Mouse (Mus musculus) kidney, embryonic 14.5 days (tissue): ENCODE results near the gene Hexim2. TPM values are rescaled to one million over a fixed set of nuclear protein-coding genes. Genes with fewer than 3 reads are reported as not detected.

Experiments
- ATAC-seq: fragments of 200-750 bp; cut with Nextera tagmentation; 2 replicates; pipeline ENCODE4 v1.8.0; 2017; ENCODE audit warnings: moderate number of reproducible peaks, mild to moderate bottlenecking, moderate TSS enrichment, moderate library complexity; ENCODE audit not compliant: low FRiP score, low TSS enrichment
- H3K27ac ChIP-seq: fragments of 300-500 bp; sonication (generic); 2 replicates; pipeline ENCODE4 v1.5.1; 2014; ENCODE audit warnings: low read depth, mild to moderate bottlenecking, low read length, moderate library complexity, mixed read lengths
- H3K27me3 ChIP-seq: fragments of 300-500 bp; sonication (generic); 2 replicates; pipeline ENCODE4 v1.6.1; 2014; ENCODE audit warnings: mild to moderate bottlenecking, low read length; ENCODE audit not compliant: control insufficient read depth, insufficient read depth
- H3K36me3 ChIP-seq: fragments of 300-500 bp; sonication (generic); 2 replicates; pipeline ENCODE4 v1.6.1; 2014; ENCODE audit warnings: low read length, mixed read lengths; ENCODE audit not compliant: control insufficient read depth, insufficient read depth
- H3K4me1 ChIP-seq: fragments of 300-500 bp; sonication (generic); 2 replicates; pipeline ENCODE4 v1.6.1; 2014; ENCODE audit warnings: low read length, mixed read lengths; ENCODE audit not compliant: control insufficient read depth, insufficient read depth
- H3K4me2 ChIP-seq: fragments of 300-500 bp; sonication (generic); replicated peaks from 2 replicates; pipeline ENCODE4 v1.6.1; 2014; ENCODE audit warnings: low read depth, mild to moderate bottlenecking, low read length
- H3K4me3 ChIP-seq: fragments of 300-500 bp; sonication (generic); 2 replicates; pipeline ENCODE4 v1.5.1; 2014; ENCODE audit warnings: mild to moderate bottlenecking, low read length
- H3K9ac ChIP-seq: fragments of 300-500 bp; sonication (generic); 2 replicates; pipeline ENCODE4 v1.6.1; 2014; ENCODE audit warnings: low read depth, mild to moderate bottlenecking, low read length, moderate library complexity
- H3K9me3 ChIP-seq: fragments of 300-500 bp; sonication (generic); 2 replicates; pipeline ENCODE4 v1.6.1; 2016; ENCODE audit warnings: low read length; ENCODE audit not compliant: control insufficient read depth
- WGBS: fragments of 180-500 bp; shearing (Covaris S2); extraction: QIAGEN DNeasy Blood & Tissue Kit; methylation state at CpG from one replicate; pipeline ENCODE4 v1.1.7; 2014; 5-methylcytosine and 5-hydroxymethylcytosine counted together
- polyA plus RNA-seq: library from polyadenylated mRNA; unstranded; fragments of >200 nt; fragmentation: Nextera tagmentation; extraction: Ambion mirVana; gene quantifications from 2 replicates; pipeline ENCODE4 v1.2.1, GENCODE M21; 2014

Gene Hexim2
- polyA plus RNA-seq, 1 experiment from 2014 or later = 10.3 TPM

DNA sequence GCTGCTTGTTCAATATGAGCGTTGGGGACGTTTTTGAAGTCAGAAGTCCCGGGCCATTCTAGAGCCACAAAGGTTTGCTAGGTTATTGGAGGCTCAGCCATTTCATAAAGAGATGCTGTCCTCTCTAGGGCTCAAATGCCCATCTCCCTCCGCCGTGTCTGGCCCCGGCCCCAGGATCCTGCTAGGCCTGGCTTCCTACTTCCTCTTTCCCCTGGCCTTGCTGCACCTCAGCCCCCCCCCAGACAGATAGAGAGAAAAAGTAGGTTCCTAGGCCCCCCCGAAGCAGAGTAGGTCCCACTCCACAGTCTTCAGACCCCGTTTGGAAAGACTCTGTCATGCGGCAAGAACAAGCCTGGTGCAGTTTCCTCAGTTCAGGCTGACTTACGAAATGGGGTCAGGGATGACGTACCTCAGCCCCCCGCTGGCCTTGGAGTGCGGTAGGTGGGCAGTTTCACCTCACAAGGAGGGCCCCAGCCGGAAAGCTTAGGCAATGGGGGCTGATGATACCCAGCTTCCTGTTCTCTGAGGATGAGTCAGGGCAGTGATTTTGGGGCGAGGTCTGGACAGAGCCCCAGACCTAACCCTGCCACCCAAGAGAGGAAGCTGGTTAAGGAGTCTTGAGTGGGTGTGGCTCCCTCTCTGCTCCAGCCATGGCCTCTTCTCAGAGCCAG is 45.7 kb downstream of the Hexim2 start:
- Histone ChIP-seq H3K27me3 (no peaks in the 10 kb centered on the region; the same call in 1 of the 2 replicates), H3K4me3 (no peak overlapping the region), H3K27ac (no peak overlapping the region), H3K9me3 (no peaks in the 10 kb centered on the region), H3K9ac (no peak overlapping the region), H3K4me2 (no peak overlapping the region), H3K36me3 (no peaks in the 10 kb centered on the region), H3K4me1 (peaks cover 10% of the 10 kb centered on the region)
- WGBS = 86% methylated on average over 15 of the region's 15 CpGs
- ATAC-seq = no peak

DNA sequence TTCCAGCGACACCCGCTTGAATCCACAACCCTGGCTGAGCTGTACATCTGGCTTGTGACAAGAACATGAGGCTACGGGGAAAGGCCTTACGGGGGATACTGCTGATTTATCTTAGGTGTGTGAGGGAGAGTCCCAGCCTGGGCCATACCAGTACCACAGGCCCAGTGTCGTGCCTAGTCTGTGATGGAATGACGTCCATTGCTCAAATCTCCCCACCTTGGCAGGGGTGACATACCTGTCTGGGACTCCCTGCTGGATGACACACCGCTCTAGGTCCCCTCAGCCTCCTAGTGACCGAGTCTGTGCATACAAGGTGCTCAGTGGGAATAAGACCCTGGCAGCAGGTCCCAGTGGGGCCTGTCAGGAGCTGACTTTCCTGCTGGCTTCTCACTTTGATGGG is 46.5 kb downstream of the Hexim2 start:
- peaks cover 10% of the 10 kb centered on the region for H3K4me1 ChIP-seq
- 85% methylated on average over 8 of the region's 8 CpGs for WGBS
- no peak for ATAC-seq

DNA sequence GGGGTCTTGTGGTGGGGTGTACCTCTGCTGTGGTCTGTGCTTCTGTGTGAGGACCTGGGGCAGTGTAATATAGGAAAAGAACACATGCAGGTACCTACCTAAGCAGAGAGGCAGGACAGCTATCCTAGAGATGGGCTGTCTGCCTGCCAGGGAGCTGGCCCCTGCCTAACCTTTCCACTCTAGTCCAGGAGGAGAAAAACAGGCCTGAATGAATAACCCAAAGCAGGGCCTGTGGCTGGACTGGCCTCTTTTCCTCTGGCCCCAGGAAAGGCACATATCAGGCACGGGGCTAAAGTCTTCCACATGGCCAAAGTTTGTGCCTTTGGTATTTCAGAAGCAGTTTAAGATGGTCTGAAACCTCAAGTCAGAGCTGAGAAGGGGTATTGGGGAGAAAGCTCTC is 48.2 kb downstream of the Hexim2 start:
- H3K36me3 ChIP-seq = no peaks in the 10 kb centered on the region
- no peak for ATAC-seq
- no peak overlapping the region for H3K4me3 ChIP-seq
- no peaks in the 10 kb centered on the region for H3K27me3 ChIP-seq
- no peak overlapping the region for H3K4me2 ChIP-seq
- H3K4me1 ChIP-seq = peaks cover 6% of the 10 kb centered on the region
- H3K9me3 ChIP-seq = no peaks in the 10 kb centered on the region
- no peak overlapping the region for H3K27ac ChIP-seq
- H3K9ac ChIP-seq = no peak overlapping the region
- 70% methylated on average over 1 of the region's 1 CpGs for WGBS

More for the DNA sequence above, 46.5 kb downstream of the Hexim2 start:
- H3K9me3 ChIP-seq = no peaks in the 10 kb centered on the region
- H3K27ac ChIP-seq = no peak overlapping the region
- no peak overlapping the region for H3K4me3 ChIP-seq
- no peak overlapping the region for H3K9ac ChIP-seq
- no peak overlapping the region for H3K4me2 ChIP-seq
- no peaks in the 10 kb centered on the region for H3K27me3 ChIP-seq
- H3K36me3 ChIP-seq = no peaks in the 10 kb centered on the region

DNA sequence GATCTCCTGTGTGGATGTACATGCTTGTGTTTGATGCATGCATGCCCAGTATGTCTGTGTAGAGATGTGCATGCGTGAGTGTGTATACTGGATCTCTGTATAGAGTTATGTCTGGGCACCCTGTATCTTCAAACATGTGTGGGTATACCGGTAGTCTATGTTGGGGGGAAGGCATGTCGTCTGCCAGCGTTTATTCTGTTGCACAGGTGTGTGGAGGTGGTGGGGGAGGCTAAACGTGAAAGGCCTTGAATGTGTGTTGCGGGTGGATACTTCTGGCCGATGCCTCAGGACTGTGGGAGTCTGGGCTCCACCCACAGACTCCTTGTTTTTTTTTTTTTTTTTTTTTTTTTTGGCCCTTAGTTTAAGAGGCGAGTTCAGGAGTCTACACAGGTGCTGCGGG is 49.1 kb downstream of the Hexim2 start:
- Histone ChIP-seq H3K27me3 (no peaks in the 10 kb centered on the region), H3K9ac (no peak overlapping the region), H3K4me3 (no peak overlapping the region), H3K36me3 (no peaks in the 10 kb centered on the region), H3K4me1 (no peaks in the 10 kb centered on the region), H3K4me2 (no peak overlapping the region), H3K9me3 (no peaks in the 10 kb centered on the region), H3K27ac (no peak overlapping the region)
- ATAC-seq = no peak
- 69% methylated on average over 9 of the region's 9 CpGs for WGBS

DNA sequence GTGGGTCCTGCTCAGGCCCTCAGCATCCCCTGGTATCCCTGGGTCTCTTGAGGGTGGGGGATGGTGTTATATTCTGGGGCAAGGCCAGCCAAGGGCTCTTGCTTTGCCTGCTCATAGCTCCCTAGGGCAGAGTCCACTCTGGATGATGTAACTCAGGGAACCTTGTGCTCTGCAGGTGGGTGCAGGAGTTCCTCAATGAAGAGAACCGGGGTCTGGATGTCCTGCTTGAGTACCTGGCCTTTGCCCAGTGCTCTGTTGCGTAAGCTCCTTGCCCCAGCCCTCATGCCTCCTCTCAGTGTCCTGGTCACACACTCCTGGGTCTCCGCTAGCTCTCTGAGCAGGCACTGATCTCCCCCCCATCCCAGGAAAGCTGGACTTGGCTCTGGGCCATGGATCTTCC is 49.7 kb downstream of the Hexim2 start:
- 90% methylated on average over 3 of the region's 3 CpGs for WGBS

DNA sequence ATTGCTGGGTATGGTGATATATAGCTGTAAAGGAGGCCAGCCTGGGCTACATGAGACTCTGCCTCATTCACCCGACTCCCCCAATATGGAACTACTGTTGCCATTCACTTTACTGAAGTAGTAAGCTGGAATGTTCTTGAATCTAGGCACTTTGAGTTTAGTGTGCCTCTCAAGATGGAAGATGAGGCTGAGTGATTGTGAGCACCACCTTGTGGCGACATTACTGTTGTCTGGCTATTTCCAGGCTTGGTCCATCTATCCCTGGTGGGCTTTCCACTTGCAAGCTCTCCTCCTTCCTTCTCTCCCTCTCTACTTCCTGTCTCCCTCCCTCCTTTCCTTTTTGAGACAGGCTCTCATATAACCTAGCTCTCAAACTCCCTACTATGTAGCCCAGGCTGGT is 52.7 kb downstream of the Hexim2 start:
- no peak overlapping the region for H3K9ac ChIP-seq
- H3K36me3 ChIP-seq = no peaks in the 10 kb centered on the region
- 32% methylated on average over 2 of the region's 2 CpGs for WGBS
- H3K9me3 ChIP-seq = no peaks in the 10 kb centered on the region
- no peaks in the 10 kb centered on the region for H3K27me3 ChIP-seq
- ATAC-seq = no peak
- H3K4me3 ChIP-seq = no peak overlapping the region
- H3K4me1 ChIP-seq = no peaks in the 10 kb centered on the region
- H3K27ac ChIP-seq = no peak overlapping the region
- no peak overlapping the region for H3K4me2 ChIP-seq

More for the DNA sequence above, 49.7 kb downstream of the Hexim2 start:
- Histone ChIP-seq H3K27ac (no peak overlapping the region), H3K4me3 (no peak overlapping the region), H3K9me3 (no peaks in the 10 kb centered on the region), H3K27me3 (no peaks in the 10 kb centered on the region), H3K4me2 (no peak overlapping the region), H3K9ac (no peak overlapping the region), H3K36me3 (no peaks in the 10 kb centered on the region), H3K4me1 (no peaks in the 10 kb centered on the region)
- ATAC-seq = no peak; the same call in 1 of the 2 replicates

Other genes with a start within 250 kb of the Hexim2 start
- gene Fam187a, start 247.3 kb upstream of the Hexim2 start, polyA plus RNA-seq = not detected in 2 replicates
- gene Gfap, start 231.5 kb upstream of the Hexim2 start, polyA plus RNA-seq = 0.29 and 0.31 TPM in 2 replicates
- gene Kif18b, start 207.3 kb upstream of the Hexim2 start, polyA plus RNA-seq = 8.3 and 13.0 TPM in 2 replicates
- gene C1ql1, start 185.7 kb upstream of the Hexim2 start, polyA plus RNA-seq = 6.7 and 8.3 TPM in 2 replicates
- gene Nmt1, start 104.2 kb upstream of the Hexim2 start, polyA plus RNA-seq = 54.7 and 63.6 TPM in 2 replicates
- 225 and 229 TPM in 2 replicates for gene Dcakd, start 104.1 kb upstream of the Hexim2 start, polyA plus RNA-seq
- 3.2 and 4.4 TPM in 2 replicates for gene Plcd3, start 30.8 kb upstream of the Hexim2 start, polyA plus RNA-seq
- 15.8 and 16.9 TPM in 2 replicates for gene Acbd4, start 30.7 kb upstream of the Hexim2 start, polyA plus RNA-seq
- 7.1 and 8.9 TPM in 2 replicates for gene Hexim1, start 16.2 kb upstream of the Hexim2 start, polyA plus RNA-seq
- gene Fmnl1, start 38.7 kb downstream of the Hexim2 start, polyA plus RNA-seq = 1.1 and 4.0 TPM in 2 replicates
- 0.26 and 0.29 TPM in 2 replicates for gene 1700023F06Rik, start 76.1 kb downstream of the Hexim2 start, polyA plus RNA-seq
- not detected in 2 replicates for gene Spata32, start 86.0 kb downstream of the Hexim2 start, polyA plus RNA-seq
- gene Map3k14, start 135.0 kb downstream of the Hexim2 start, polyA plus RNA-seq = 3.3 and 4.8 TPM in 2 replicates
- gene Arhgap27, start 231.3 kb downstream of the Hexim2 start, polyA plus RNA-seq = 11.7 and 15.6 TPM in 2 replicates